Mouse (Mus musculus): ENCODE results near the gene Cdkn3. TPM values are rescaled to one million over a fixed set of nuclear protein-coding genes. Genes with fewer than 3 reads are reported as not detected.
"Not testable (repeated sequence)": the region's sequence is repeated elsewhere in the genome, so short reads cannot be mapped to it uniquely, and the experiment has no call there.

Gene Cdkn3
- polyA plus RNA-seq (2021), result 15.0 TPM

GRCm38 (mm10) chr14:46760355-46761029, at the start of gene Cdkn3:
Cdkn3 (plus strand) TSS chr14:46760541.
- CTCF ChIA-PET, result no interaction called here
- no peaks in the 10 kb centered on the region for H3K27me3 ChIP-seq
- DNase-seq (ENCODE audit: low read depth, low spot score) (peak; percentile 57), ATAC-seq (peak; percentile 99)
- POLR2A ChIA-PET, result no interaction called here
- in situ Hi-C loops (cut with MboI; ENCODE audit: low pct_unique_long_range_greater_than_20kb), result loop anchor here (25.0 kb wide), 1 partner anchor 1373 kb away; no protein-coding TSS in a partner anchor
- TF ChIP-seq CTCF (IDR thresholded peaks at IDR 0.05), result no peak

GRCm38 (mm10) chr14:46718483-46718922, 41.8 kb upstream of the Cdkn3 start:
- no peak for TF ChIP-seq CTCF (IDR thresholded peaks at IDR 0.05)
- ATAC-seq (no peak), DNase-seq (ENCODE audit: low read depth, low spot score) (no peak)
- ChIA-PET CTCF (no interaction called here), POLR2A (no interaction called here)
- in situ Hi-C loops (cut with MboI; ENCODE audit: low pct_unique_long_range_greater_than_20kb), result loop anchor here (10.0 kb wide), 1 partner anchor 834 kb away; no protein-coding TSS in a partner anchor
- no peaks in the 10 kb centered on the region for H3K27me3 ChIP-seq

- DNase-seq (ENCODE audit: low read depth, low spot score), result no peak
- peak; percentile 70 for TF ChIP-seq CTCF (IDR thresholded peaks at IDR 0.05)
- no peak for ATAC-seq
- H3K27me3 ChIP-seq, result no peaks in the 10 kb centered on the region
- in situ Hi-C loops (cut with MboI; ENCODE audit: low pct_unique_long_range_greater_than_20kb), result loop anchor here (10.0 kb wide), 1 partner anchor 937 kb away; no protein-coding TSS in a partner anchor
- CTCF ChIA-PET, result interaction anchor here (0.9 to 2.0 kb wide), 3 partner anchors 11 to 728 kb away, joined by 3 to 5 read pairs (median 3); no protein-coding TSS in a partner anchor
- POLR2A ChIA-PET, result interaction anchor here (0.6 to 0.7 kb wide), 2 partner anchors 88 to 338 kb away, joined by 3 to 4 read pairs; no protein-coding TSS in a partner anchor
Measured at GRCm38 (mm10) chr14:46722031-46722430, 38.3 kb upstream of the Cdkn3 start.

- peak; percentile 79 for TF ChIP-seq CTCF (IDR thresholded peaks at IDR 0.05)
- ATAC-seq (no peak), DNase-seq (ENCODE audit: low read depth, low spot score) (peak; percentile 22)
- H3K27me3 ChIP-seq, result no peaks in the 10 kb centered on the region
- in situ Hi-C loops (cut with MboI; ENCODE audit: low pct_unique_long_range_greater_than_20kb), result loop anchor here (10.0 kb wide), 1 partner anchor 939 kb away; no protein-coding TSS in a partner anchor
- CTCF ChIA-PET, result interaction anchor here (0.8 to 2.0 kb wide), 6 partner anchors 8 to 950 kb away, joined by 3 to 6 read pairs (median 4); no protein-coding TSS in a partner anchor
- POLR2A ChIA-PET, result no interaction called here
Measured at GRCm38 (mm10) chr14:46723828-46724227, 36.5 kb upstream of the Cdkn3 start.

GRCm38 (mm10) chr14:46724941-46725340, 35.4 kb upstream of the Cdkn3 start:
- ATAC-seq (no peak), DNase-seq (ENCODE audit: low read depth, low spot score) (no peak)
- CTCF ChIA-PET, result interaction anchor here (1.5 kb wide), 1 partner anchor 11 kb away, joined by 6 read pairs; no protein-coding TSS in a partner anchor
- in situ Hi-C loops (cut with MboI; ENCODE audit: low pct_unique_long_range_greater_than_20kb), result loop anchor here (10.0 kb wide), 1 partner anchor 940 kb away; no protein-coding TSS in a partner anchor
- H3K27me3 ChIP-seq, result no peaks in the 10 kb centered on the region
- POLR2A ChIA-PET, result interaction anchor here (0.7 kb wide), 1 partner anchor 786 kb away, joined by 3 read pairs; no protein-coding TSS in a partner anchor
- TF ChIP-seq CTCF (IDR thresholded peaks at IDR 0.05), result no peak

- ChIA-PET CTCF (no interaction called here), POLR2A (no interaction called here)
- no peak for ATAC-seq
- no peak for DNase-seq (ENCODE audit: low read depth, low spot score)
- in situ Hi-C loops (cut with MboI; ENCODE audit: low pct_unique_long_range_greater_than_20kb), result loop anchor here (10.0 kb wide), 1 partner anchor 941 kb away; no protein-coding TSS in a partner anchor
- TF ChIP-seq CTCF (IDR thresholded peaks at IDR 0.05), result peak; percentile 62
- H3K27me3 ChIP-seq, result no peaks in the 10 kb centered on the region
Measured at GRCm38 (mm10) chr14:46725743-46726142, 34.6 kb upstream of the Cdkn3 start.

GRCm38 (mm10) chr14:46734262-46734661, 26.1 kb upstream of the Cdkn3 start:
- POLR2A ChIA-PET, result no interaction called here
- ATAC-seq, result no peak
- CTCF ChIA-PET, result no interaction called here
- H3K27me3 ChIP-seq, result no peaks in the 10 kb centered on the region
- in situ Hi-C loops (cut with MboI; ENCODE audit: low pct_unique_long_range_greater_than_20kb), result no loop called here
- TF ChIP-seq CTCF (IDR thresholded peaks at IDR 0.05), result no peak
- no peak for DNase-seq (ENCODE audit: low read depth, low spot score)

- POLR2A ChIA-PET, result no interaction called here
- no peaks in the 10 kb centered on the region for H3K27me3 ChIP-seq
- in situ Hi-C loops (cut with MboI; ENCODE audit: low pct_unique_long_range_greater_than_20kb), result no loop called here
- no peak for DNase-seq (ENCODE audit: low read depth, low spot score)
- CTCF ChIA-PET, result interaction anchor here (1.7 kb wide), 1 partner anchor 11 kb away, joined by 6 read pairs; no protein-coding TSS in a partner anchor
- TF ChIP-seq CTCF (IDR thresholded peaks at IDR 0.05), result no peak
- no peak for ATAC-seq
Measured at GRCm38 (mm10) chr14:46734761-46735455, 25.4 kb upstream of the Cdkn3 start.

- POLR2A ChIA-PET, result no interaction called here
- CTCF ChIA-PET, result interaction anchor here (1.7 kb wide), 1 partner anchor 12 kb away, joined by 6 read pairs; no protein-coding TSS in a partner anchor
- DNase-seq (ENCODE audit: low read depth, low spot score) (no peak), ATAC-seq (no peak)
- TF ChIP-seq CTCF (IDR thresholded peaks at IDR 0.05), result no peak
- in situ Hi-C loops (cut with MboI; ENCODE audit: low pct_unique_long_range_greater_than_20kb), result no loop called here
- H3K27me3 ChIP-seq, result no peaks in the 10 kb centered on the region
Measured at GRCm38 (mm10) chr14:46736366-46736765, 24.0 kb upstream of the Cdkn3 start.

- ATAC-seq; POLR2A ChIA-PET; CTCF ChIA-PET; DNase-seq (ENCODE audit: low read depth, low spot score); H3K27me3 ChIP-seq; in situ Hi-C loops (cut with MboI; ENCODE audit: low pct_unique_long_range_greater_than_20kb): not testable (repeated sequence)
Measured at GRCm38 (mm10) chr14:46737346-46737745, 23.0 kb upstream of the Cdkn3 start.

- no peak for DNase-seq (ENCODE audit: low read depth, low spot score)
- H3K27me3 ChIP-seq, result no peaks in the 10 kb centered on the region
- in situ Hi-C loops (cut with MboI; ENCODE audit: low pct_unique_long_range_greater_than_20kb), result no loop called here
- ATAC-seq, result no peak
- CTCF ChIA-PET, result no interaction called here
- TF ChIP-seq CTCF (IDR thresholded peaks at IDR 0.05), result no peak
- POLR2A ChIA-PET, result no interaction called here
Measured at GRCm38 (mm10) chr14:46742674-46743073, 17.7 kb upstream of the Cdkn3 start.
